Mouse (Mus musculus) kidney, postnatal 0 days (tissue): ENCODE data around the gene Nxt1. TPM values are rescaled to one million over a fixed set of nuclear protein-coding genes. Genes with fewer than 3 reads are reported as not detected.

Experiments used
- ATAC-seq: fragments of 200-750 bp; cut with Nextera tagmentation; replicated peaks from 2 replicates; pipeline ENCODE4 v1.8.0; 2017; ENCODE audit warnings: low read depth, moderate number of reproducible peaks, moderate TSS enrichment, moderate library complexity; ENCODE audit not compliant: low FRiP score
- DNase-seq: peaks from one replicate; pipeline ENCODE4 v3.0.0-alpha.2; 2016; ENCODE audit warnings: low spot score
- H3K27ac ChIP-seq: fragments of 300-500 bp; sonication (generic); 2 replicates; pipeline ENCODE4 v1.5.1; 2014; ENCODE audit warnings: mild to moderate bottlenecking
- H3K27me3 ChIP-seq: fragments of 300-500 bp; sonication (generic); 2 replicates; pipeline ENCODE4 v1.6.1; 2014; ENCODE audit warnings: low read length, mixed read lengths; ENCODE audit not compliant: insufficient read depth
- H3K36me3 ChIP-seq: fragments of 300-500 bp; sonication (generic); 2 replicates; pipeline ENCODE4 v1.6.1; 2014; ENCODE audit warnings: low read length, mixed read lengths; ENCODE audit not compliant: insufficient read depth
- H3K4me1 ChIP-seq: fragments of 300-500 bp; sonication (generic); replicated peaks from 2 replicates; pipeline ENCODE4 v1.6.1; 2014; ENCODE audit warnings: antibody characterized with exemption, low read length, mixed read lengths; ENCODE audit not compliant: insufficient read depth
- H3K4me2 ChIP-seq: fragments of 300-500 bp; sonication (generic); 2 replicates; pipeline ENCODE4 v1.6.1; 2014; ENCODE audit warnings: mild to moderate bottlenecking, low read length, moderate library complexity, mixed read lengths
- H3K4me3 ChIP-seq: fragments of 300-500 bp; sonication (generic); replicated peaks from 2 replicates; pipeline ENCODE4 v1.5.1; 2014; ENCODE audit warnings: low read depth, low read length
- H3K9ac ChIP-seq: fragments of 300-500 bp; sonication (generic); 2 replicates; pipeline ENCODE4 v1.6.1; 2014; ENCODE audit warnings: low read depth, low read length
- H3K9me3 ChIP-seq: fragments of 300-500 bp; sonication (generic); replicated peaks from 2 replicates; pipeline ENCODE4 v1.6.1; 2016; ENCODE audit warnings: low read length, inconsistent platforms, mixed read lengths
- CTCF ChIP-seq: IDR thresholded peaks from 2 replicates; pipeline ENCODE4 v1.5.1; 2016; ENCODE audit warnings: antibody characterized with exemption, low read depth, mild to moderate bottlenecking, moderate library complexity
- WGBS: fragments of 180-500 bp; shearing (Covaris S2); extraction: QIAGEN DNeasy Blood & Tissue Kit; methylation state at CpG from one replicate; pipeline ENCODE4 v1.1.7; 2014; 5-methylcytosine and 5-hydroxymethylcytosine counted together
- polyA plus RNA-seq: library from polyadenylated mRNA; unstranded; fragments of >200 nt; fragmentation: Nextera tagmentation; extraction: Ambion mirVana; gene quantifications from 2 replicates; pipeline ENCODE4 v1.2.1, GENCODE M21; 2015

The Nxt1 gene
- polyA plus RNA-seq, 1 experiment from 2014 or later: 77.2 TPM

DNA sequence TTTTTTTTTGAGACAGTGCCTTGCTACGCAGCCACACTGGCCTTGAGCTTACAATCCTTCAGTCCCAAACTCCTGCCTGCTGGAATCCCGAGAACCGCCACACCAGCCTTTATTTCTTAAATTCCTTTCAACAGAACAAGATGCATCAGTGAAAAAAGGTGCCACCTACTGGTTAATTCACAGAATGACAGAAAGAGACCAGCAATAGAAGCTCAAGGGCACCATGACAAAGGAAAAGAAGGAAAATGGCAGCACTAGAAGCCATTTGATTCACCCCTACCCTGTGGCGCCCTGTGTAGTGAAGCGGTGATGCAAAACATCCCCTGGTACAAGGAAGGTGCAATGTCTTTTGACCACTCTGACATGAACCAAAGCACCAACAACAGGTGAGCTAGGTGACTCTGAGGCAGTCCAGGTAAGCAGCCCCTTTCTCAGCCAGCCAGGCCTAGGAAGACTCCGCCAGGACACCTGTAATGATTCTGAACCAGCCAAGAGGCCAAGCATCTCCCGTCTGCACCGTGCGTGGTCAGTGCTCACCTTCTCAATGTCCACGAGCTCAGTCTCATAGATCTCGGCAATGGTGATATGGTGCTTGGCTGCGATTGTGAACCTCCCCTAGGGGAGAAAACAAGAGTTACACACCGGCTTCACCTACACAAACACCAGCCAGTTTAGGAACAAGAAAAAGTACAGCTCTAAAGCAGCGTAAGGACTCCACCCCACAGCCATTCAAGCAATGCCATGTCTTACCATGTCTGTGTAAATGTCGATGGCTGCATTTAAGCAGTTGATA is 34.2 kb downstream of the Nxt1 start:
- DNase-seq: peak; percentile 83

DNA sequence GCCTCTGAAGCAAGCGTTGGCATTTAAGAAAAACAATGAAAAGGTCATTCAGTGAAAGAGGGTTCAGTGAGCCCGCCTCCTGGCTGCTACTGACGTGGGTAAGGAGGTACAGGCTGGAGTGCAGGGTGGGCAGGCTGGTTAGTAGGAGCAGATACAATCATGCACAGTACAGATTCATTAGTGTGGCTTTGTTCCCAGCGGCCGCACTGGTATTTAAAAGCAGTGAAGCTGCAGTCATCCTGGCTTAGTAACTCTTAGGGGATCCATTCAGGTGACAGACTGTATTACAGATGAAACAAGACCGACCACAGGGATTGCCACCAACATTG is 34.8 kb downstream of the Nxt1 start:
- no peak overlapping the region for H3K27ac ChIP-seq
- H3K36me3 ChIP-seq: peaks cover 5% of the 10 kb centered on the region; the same call in 1 of the 2 replicates
- no peak overlapping the region for H3K9ac ChIP-seq
- no peaks in the 10 kb centered on the region for H3K27me3 ChIP-seq
- WGBS: 76% methylated on average over 6 of the region's 6 CpGs
- H3K9me3 ChIP-seq: no peaks in the 10 kb centered on the region
- no peaks in the 10 kb centered on the region for H3K4me1 ChIP-seq
- no peak for TF ChIP-seq CTCF
- DNase-seq: no peak
- ATAC-seq: no peak
- no peak overlapping the region for H3K4me2 ChIP-seq
- no peak overlapping the region for H3K4me3 ChIP-seq

More for the DNA sequence above, 34.2 kb downstream of the Nxt1 start:
- H3K4me1 ChIP-seq: no peaks in the 10 kb centered on the region
- peak; percentile 73 for TF ChIP-seq CTCF
- no peaks in the 10 kb centered on the region for H3K9me3 ChIP-seq
- WGBS: 79% methylated on average over 15 of the region's 15 CpGs
- H3K4me3 ChIP-seq: no peak overlapping the region
- no peak overlapping the region for H3K9ac ChIP-seq
- no peak overlapping the region for H3K4me2 ChIP-seq
- H3K36me3 ChIP-seq: peaks cover 3% of the 10 kb centered on the region; the same call in 1 of the 2 replicates
- no peak overlapping the region; the same call in 1 of the 2 replicates for H3K27ac ChIP-seq
- peak; percentile 71 for ATAC-seq
- H3K27me3 ChIP-seq: no peaks in the 10 kb centered on the region

- ATAC-seq: no peak
- H3K27me3 ChIP-seq: no peaks in the 10 kb centered on the region
- 81% methylated on average over 3 of the region's 3 CpGs for WGBS
- no peak overlapping the region for H3K27ac ChIP-seq
- no peak overlapping the region for H3K9ac ChIP-seq
- H3K4me3 ChIP-seq: no peak overlapping the region
- H3K9me3 ChIP-seq: no peaks in the 10 kb centered on the region
- no peaks in the 10 kb centered on the region for H3K4me1 ChIP-seq
- 0 out of 2 replicates have a peak, but pooled peaks cover 7% of the 10 kb centered on the region for H3K36me3 ChIP-seq
- TF ChIP-seq CTCF: no peak
- H3K4me2 ChIP-seq: no peak overlapping the region
- DNase-seq: no peak
Observed at GRCm38 (mm10) chr2:148712326-148712725, 39.9 kb downstream of the Nxt1 start.

DNA sequence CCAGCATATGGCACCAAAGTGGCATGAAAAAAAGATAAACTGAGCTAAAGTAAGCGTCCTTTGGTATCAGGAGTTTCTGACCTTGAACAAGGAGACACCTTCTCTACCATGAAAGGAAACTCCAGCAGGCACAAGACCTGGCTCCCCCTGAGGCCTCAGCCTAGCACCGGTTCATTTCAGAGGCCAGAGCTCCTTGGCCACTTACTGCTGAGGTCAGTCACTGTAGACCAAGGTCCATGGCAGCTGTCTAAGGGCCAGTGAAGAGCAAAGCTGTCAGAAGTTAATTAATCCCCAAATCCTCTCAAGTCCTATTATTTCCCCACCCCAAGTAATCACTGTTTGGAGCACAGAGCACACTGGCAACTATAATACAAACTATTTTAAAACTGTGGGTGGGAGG is 44.7 kb downstream of the Nxt1 start:
- H3K4me3 ChIP-seq: no peak overlapping the region
- no peaks in the 10 kb centered on the region for H3K27me3 ChIP-seq
- H3K9ac ChIP-seq: no peak overlapping the region
- WGBS: 66% methylated on average over 2 of the region's 2 CpGs
- H3K4me2 ChIP-seq: no peak overlapping the region
- H3K27ac ChIP-seq: no peak overlapping the region
- 0 out of 2 replicates have a peak, but pooled peaks cover 3% of the 10 kb centered on the region for H3K36me3 ChIP-seq
- no peaks in the 10 kb centered on the region for H3K9me3 ChIP-seq
- DNase-seq (no peak), ATAC-seq (peak; percentile 72; the same call in 1 of the 2 replicates)
- no peaks in the 10 kb centered on the region for H3K4me1 ChIP-seq
- TF ChIP-seq CTCF: no peak

DNA sequence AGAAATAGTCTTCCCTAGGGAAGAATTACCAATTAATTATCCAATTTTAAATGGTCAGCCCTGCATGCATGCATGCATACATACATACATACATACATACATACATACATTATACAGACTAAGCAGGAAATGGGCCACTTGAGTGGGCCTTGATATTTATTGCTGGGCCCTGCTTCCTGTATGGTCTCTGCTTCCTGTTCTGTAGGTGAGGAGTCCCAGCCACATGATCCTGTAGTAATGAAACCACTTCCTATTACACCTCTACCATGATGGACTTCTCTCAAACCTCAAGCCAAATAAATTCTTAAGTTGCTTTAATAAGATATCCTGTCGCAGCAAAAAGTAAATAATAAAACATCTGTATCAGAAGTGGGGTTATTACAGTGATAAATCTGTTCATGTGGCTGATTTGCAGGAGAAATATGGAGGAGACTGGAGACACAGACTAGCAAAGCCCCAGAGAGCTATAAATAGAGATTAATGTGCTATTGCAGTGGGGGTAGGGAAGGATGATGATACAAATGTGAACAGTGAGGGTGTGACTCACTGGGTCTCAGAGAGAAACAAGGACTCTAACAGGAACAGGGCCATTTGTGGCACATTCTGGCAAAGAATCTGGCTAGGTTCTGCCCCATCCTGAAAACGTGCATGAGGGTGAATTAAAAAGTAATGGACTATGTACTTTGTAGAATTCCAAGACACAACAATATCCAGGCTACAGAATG is 47.0 kb downstream of the Nxt1 start:
- WGBS: 48% methylated on average over 2 of the region's 2 CpGs
- no peak for ATAC-seq

More for the DNA sequence above, 47.0 kb downstream of the Nxt1 start:
- Histone ChIP-seq H3K36me3 (no peaks in the 10 kb centered on the region), H3K4me3 (no peak overlapping the region), H3K9me3 (no peaks in the 10 kb centered on the region), H3K4me1 (no peaks in the 10 kb centered on the region), H3K9ac (no peak overlapping the region), H3K4me2 (no peak overlapping the region), H3K27me3 (no peaks in the 10 kb centered on the region), H3K27ac (no peak overlapping the region)
- no peak for TF ChIP-seq CTCF
- DNase-seq: peak; percentile 19

Other genes starting within 250 kb of the Nxt1 start
- gene Cd93, start 229.0 kb upstream of the Nxt1 start, polyA plus RNA-seq: 17.0 and 17.5 TPM in 2 replicates
- gene Gzf1, start 8.4 kb downstream of the Nxt1 start, polyA plus RNA-seq: 20.0 and 20.5 TPM in 2 replicates
- 1.3 and 1.4 TPM in 2 replicates for gene Napb, start 59.9 kb downstream of the Nxt1 start, polyA plus RNA-seq
- gene Cstl1, start 77.8 kb downstream of the Nxt1 start, polyA plus RNA-seq: not detected in 2 replicates
- not detected in 2 replicates for gene Cst11, start 98.9 kb downstream of the Nxt1 start, polyA plus RNA-seq
- not detected in 2 replicates for gene 8030411F24Rik, start 109.4 kb downstream of the Nxt1 start, polyA plus RNA-seq
- gene Cst12, start 116.8 kb downstream of the Nxt1 start, polyA plus RNA-seq: not detected in 2 replicates
- not detected in 2 replicates for gene Cst8, start 126.2 kb downstream of the Nxt1 start, polyA plus RNA-seq
- not detected in 2 replicates for gene Cst13, start 147.5 kb downstream of the Nxt1 start, polyA plus RNA-seq
- not detected in 2 replicates for gene Cst9, start 162.5 kb downstream of the Nxt1 start, polyA plus RNA-seq
- not detected in 2 replicates for gene 9230104L09Rik, start 192.4 kb downstream of the Nxt1 start, polyA plus RNA-seq
- gene Cst3, start 203.1 kb downstream of the Nxt1 start, polyA plus RNA-seq: 545 and 617 TPM in 2 replicates